Mouse (Mus musculus) limb, embryonic 12.5 days (tissue): ENCODE data around the gene Dkk2. TPM values are rescaled to one million over a fixed set of nuclear protein-coding genes. Genes with fewer than 3 reads are reported as not detected.

ENCODE experiments used
- ATAC-seq: fragments of 200-750 bp; cut with Nextera tagmentation; 2 replicates; pipeline ENCODE4 v1.8.0; 2017; ENCODE audit warnings: low read depth, moderate TSS enrichment; ENCODE audit not compliant: insufficient number of reproducible peaks, insufficient read depth, low FRiP score, low TSS enrichment
- H3K27ac ChIP-seq: fragments of 300-500 bp; sonication (generic); 2 replicates; pipeline ENCODE4 v1.5.1; 2016; ENCODE audit warnings: mild to moderate bottlenecking, moderate library complexity
- H3K27me3 ChIP-seq: fragments of 300-500 bp; sonication (generic); 2 replicates; pipeline ENCODE4 v1.6.1; 2016; ENCODE audit warnings: mild to moderate bottlenecking, moderate library complexity
- H3K36me3 ChIP-seq: fragments of 300-500 bp; sonication (generic); 2 replicates; pipeline ENCODE4 v1.6.1; 2016; ENCODE audit warnings: mild to moderate bottlenecking, moderate library complexity
- H3K4me1 ChIP-seq: fragments of 300-500 bp; sonication (generic); replicated peaks from 2 replicates; pipeline ENCODE4 v1.6.1; 2016
- H3K4me2 ChIP-seq: fragments of 300-500 bp; sonication (generic); 2 replicates; pipeline ENCODE4 v1.6.1; 2016; ENCODE audit warnings: mild to moderate bottlenecking, moderate library complexity
- H3K4me3 ChIP-seq: fragments of 300-500 bp; sonication (generic); replicated peaks from 2 replicates; pipeline ENCODE4 v1.5.1; 2016; ENCODE audit warnings: mild to moderate bottlenecking
- H3K9ac ChIP-seq: fragments of 300-500 bp; sonication (generic); replicated peaks from 2 replicates; pipeline ENCODE4 v1.6.1; 2016; ENCODE audit warnings: mild to moderate bottlenecking, moderate library complexity
- H3K9me3 ChIP-seq: fragments of 300-500 bp; sonication (generic); 2 replicates; pipeline ENCODE4 v1.6.1; 2016; ENCODE audit warnings: mild to moderate bottlenecking, moderate library complexity
- WGBS: fragments of 180-500 bp; shearing (Covaris S2); methylation state at CpG from one replicate; pipeline ENCODE4 v1.1.7; 2016; 5-methylcytosine and 5-hydroxymethylcytosine counted together
- polyA plus RNA-seq: library from polyadenylated mRNA; unstranded; fragments of >200 nt; fragmentation: Nextera tagmentation; extraction: Ambion mirVana; gene quantifications from 2 replicates; pipeline ENCODE4 v1.2.1, GENCODE M21; 2016

Dkk2 gene
- polyA plus RNA-seq, 1 experiment from 2014 or later, result 30.4 TPM

DNA sequence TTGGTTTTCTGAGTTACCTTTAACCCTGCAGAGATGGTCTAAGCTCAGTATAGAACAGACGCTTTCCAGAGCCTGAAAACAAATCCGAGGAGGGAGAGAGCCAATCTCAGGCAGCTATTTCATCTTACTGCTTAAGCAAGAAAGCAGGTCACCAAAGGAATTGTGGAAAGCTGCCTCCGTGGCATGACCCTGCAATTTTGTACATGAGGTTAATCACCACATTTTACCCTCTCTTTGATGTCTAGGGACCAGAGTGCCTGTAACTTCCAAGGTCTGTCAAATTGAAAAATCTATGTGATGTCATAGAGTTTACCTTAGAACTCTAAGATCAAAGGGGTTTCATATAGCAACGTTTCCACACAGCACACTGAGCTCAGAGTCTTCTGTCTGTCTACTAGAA, 37.5 kb downstream of the Dkk2 start:
- Histone ChIP-seq H3K27me3 (no peaks in the 10 kb centered on the region), H3K4me1 (peaks cover 3% of the 10 kb centered on the region; the same call in 1 of the 2 replicates), H3K4me3 (no peak overlapping the region), H3K36me3 (no peaks in the 10 kb centered on the region), H3K4me2 (no peak overlapping the region), H3K9ac (no peak overlapping the region), H3K27ac (no peak overlapping the region), H3K9me3 (no peaks in the 10 kb centered on the region)
- 11% methylated on average over 4 of the region's 4 CpGs for WGBS
- ATAC-seq, result no peak

DNA sequence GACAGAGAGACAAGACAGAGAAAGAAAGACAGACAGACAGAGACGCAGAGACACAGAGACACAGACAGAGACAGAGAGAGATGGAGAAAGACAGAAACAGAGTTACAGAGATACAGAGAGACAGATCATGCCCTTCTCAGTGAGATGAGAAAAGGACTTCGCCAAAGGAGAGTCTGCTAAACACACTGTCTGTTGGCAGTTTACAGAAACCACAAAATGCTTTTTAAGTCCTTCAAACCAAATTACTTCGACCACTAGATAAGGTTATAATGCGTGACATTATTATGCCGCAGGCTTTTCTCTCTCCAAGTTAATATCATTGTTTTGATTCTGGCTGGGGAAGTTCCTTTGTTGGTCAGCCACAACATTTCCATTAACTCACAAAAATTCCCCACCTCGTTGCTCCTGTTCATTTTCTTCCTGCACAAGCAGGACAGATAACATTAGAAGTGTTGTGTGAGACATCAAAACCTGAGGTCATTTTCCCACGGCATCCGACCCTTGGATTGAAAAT, 40.2 kb downstream of the Dkk2 start:
- 79% methylated on average over 8 of the region's 8 CpGs for WGBS
- no peak for ATAC-seq
- Histone ChIP-seq H3K4me3 (no peak overlapping the region), H3K4me2 (no peak overlapping the region), H3K36me3 (no peaks in the 10 kb centered on the region), H3K27me3 (no peaks in the 10 kb centered on the region), H3K27ac (no peak overlapping the region), H3K9me3 (no peaks in the 10 kb centered on the region), H3K4me1 (peaks cover 6% of the 10 kb centered on the region), H3K9ac (no peak overlapping the region)

DNA sequence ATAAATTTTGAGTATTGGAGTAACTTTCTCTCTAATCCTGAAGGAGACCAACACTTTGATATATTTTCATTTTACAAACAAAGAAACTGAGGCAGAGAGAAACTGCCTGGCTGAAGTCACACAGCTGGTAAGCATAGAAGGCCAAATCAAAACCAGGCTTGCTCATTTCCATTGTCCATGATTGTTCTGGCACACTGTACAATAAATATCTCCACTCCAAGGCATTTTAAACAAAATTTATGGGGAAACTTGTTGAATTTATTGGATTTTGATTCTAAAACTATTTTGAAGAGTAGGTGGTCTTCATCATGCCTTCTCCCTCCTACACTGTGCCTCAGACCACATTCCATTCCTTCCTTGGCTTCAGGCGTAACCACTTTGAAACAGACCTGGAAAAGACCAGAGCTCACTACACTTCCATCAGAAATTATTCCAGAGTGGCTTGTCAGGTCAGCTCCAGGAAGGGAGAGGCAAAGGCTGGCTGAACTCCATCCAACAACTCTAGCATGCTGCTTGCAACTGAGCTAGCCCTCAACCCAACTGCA, 44.7 kb downstream of the Dkk2 start:
- Histone ChIP-seq H3K4me1 (peaks cover 3% of the 10 kb centered on the region; the same call in 1 of the 2 replicates), H3K9me3 (no peaks in the 10 kb centered on the region), H3K9ac (no peak overlapping the region), H3K36me3 (no peaks in the 10 kb centered on the region), H3K27ac (peak overlapping the region; percentile 47; the same call in 1 of the 2 replicates), H3K27me3 (no peaks in the 10 kb centered on the region), H3K4me3 (no peak overlapping the region), H3K4me2 (no peak overlapping the region)
- WGBS, result 46% methylated on average over 1 of the region's 1 CpGs
- peak; percentile 20; the same call in 1 of the 2 replicates for ATAC-seq

DNA sequence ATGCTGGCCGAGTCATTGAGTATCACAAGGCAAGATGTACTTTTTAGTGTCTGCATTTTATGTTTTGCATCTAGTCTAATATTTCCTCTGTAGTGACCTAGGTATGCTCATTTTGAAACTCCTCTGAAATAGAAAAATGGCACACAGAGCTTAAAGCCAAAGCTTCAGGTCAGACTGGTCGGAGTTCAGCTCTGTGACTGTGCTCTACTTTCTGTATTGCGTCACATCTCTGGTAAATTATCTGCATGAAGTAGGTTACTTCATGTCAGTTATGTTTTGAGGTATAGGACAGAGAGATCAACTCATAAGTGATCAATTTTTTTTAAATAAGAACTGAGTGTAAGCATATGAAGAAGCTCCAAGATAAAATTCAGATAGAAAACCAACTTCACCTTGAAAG, 45.7 kb downstream of the Dkk2 start:
- no peaks in the 10 kb centered on the region for H3K27me3 ChIP-seq
- H3K4me2 ChIP-seq, result no peak overlapping the region
- ATAC-seq, result no peak
- H3K36me3 ChIP-seq, result no peaks in the 10 kb centered on the region
- no peak overlapping the region for H3K9ac ChIP-seq
- 87% methylated on average over 3 of the region's 3 CpGs for WGBS
- H3K4me1 ChIP-seq, result peaks cover 3% of the 10 kb centered on the region; the same call in 1 of the 2 replicates
- no peak overlapping the region for H3K27ac ChIP-seq
- no peak overlapping the region for H3K4me3 ChIP-seq
- H3K9me3 ChIP-seq, result no peaks in the 10 kb centered on the region

DNA sequence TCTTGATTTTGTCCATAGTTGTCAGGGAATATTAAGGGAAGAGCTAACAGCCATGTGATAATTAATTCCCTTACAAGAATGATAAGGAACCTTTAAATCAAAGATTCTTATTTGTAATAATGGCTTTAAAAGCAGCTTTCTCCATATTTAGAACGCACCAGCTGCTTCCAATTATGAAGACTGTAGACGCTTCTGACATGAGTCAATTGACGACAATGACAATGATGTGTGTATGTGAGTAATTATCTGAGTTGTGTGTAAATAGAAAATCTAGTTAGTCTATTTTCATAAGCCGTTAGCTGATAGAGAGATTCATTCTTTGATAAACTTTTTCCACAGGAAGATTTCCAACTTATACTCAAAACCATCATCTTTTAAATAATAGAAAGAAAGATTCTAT, 46.8 kb downstream of the Dkk2 start:
- WGBS, result 55% methylated on average over 4 of the region's 4 CpGs
- H3K27ac ChIP-seq, result no peak overlapping the region
- no peak overlapping the region for H3K4me2 ChIP-seq
- no peaks in the 10 kb centered on the region for H3K27me3 ChIP-seq
- no peak overlapping the region for H3K9ac ChIP-seq
- no peak overlapping the region for H3K4me3 ChIP-seq
- H3K4me1 ChIP-seq, result peaks cover 3% of the 10 kb centered on the region; the same call in 1 of the 2 replicates
- H3K36me3 ChIP-seq, result no peaks in the 10 kb centered on the region
- ATAC-seq, result no peak
- no peaks in the 10 kb centered on the region for H3K9me3 ChIP-seq

GRCm38 (mm10) chr3:132134502-132134901, 49.4 kb downstream of the Dkk2 start:
- H3K27me3 ChIP-seq, result no peaks in the 10 kb centered on the region
- no peaks in the 10 kb centered on the region for H3K9me3 ChIP-seq
- no peak overlapping the region for H3K4me2 ChIP-seq
- no peak overlapping the region for H3K27ac ChIP-seq
- peaks cover 9% of the 10 kb centered on the region; the same call in 1 of the 2 replicates for H3K4me1 ChIP-seq
- H3K36me3 ChIP-seq, result no peaks in the 10 kb centered on the region
- no peak overlapping the region for H3K4me3 ChIP-seq
- 77% methylated on average over 1 of the region's 1 CpGs for WGBS
- ATAC-seq, result no peak
- H3K9ac ChIP-seq, result no peak overlapping the region

GRCm38 (mm10) chr3:132137802-132138378, 52.8 kb downstream of the Dkk2 start:
- Histone ChIP-seq H3K9ac (no peak overlapping the region), H3K27me3 (no peaks in the 10 kb centered on the region), H3K27ac (no peak overlapping the region), H3K4me2 (no peak overlapping the region), H3K9me3 (no peaks in the 10 kb centered on the region), H3K4me3 (no peak overlapping the region), H3K4me1 (peaks cover 12% of the 10 kb centered on the region; the same call in 1 of the 2 replicates), H3K36me3 (no peaks in the 10 kb centered on the region)
- ATAC-seq, result no peak
- 74% methylated on average over 11 of the region's 11 CpGs for WGBS

DNA sequence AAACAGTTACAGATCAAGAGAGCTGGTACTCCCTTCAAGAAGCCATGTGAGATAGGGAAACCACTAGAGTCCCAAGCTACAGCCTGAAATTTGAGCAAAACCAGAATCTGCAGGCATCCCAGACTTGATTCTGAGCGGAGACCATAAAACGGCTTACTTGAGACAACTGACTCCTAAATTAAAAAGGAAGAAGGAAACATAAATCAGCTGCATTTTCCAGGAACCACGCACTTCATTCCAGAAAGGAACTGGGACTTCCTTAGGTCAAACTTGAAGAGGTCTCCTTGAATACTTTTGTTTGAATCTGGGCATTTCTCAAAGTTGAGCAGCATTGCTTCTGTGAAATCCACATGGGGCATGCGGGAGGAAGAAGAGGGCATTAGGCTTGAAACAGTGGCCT, 55.9 kb downstream of the Dkk2 start:
- no peak overlapping the region for H3K27ac ChIP-seq
- H3K4me2 ChIP-seq, result no peak overlapping the region
- ATAC-seq, result no peak
- no peak overlapping the region for H3K9ac ChIP-seq
- WGBS, result 27% methylated on average over 4 of the region's 4 CpGs
- H3K9me3 ChIP-seq, result no peaks in the 10 kb centered on the region
- peaks cover 15% of the 10 kb centered on the region; the same call in 1 of the 2 replicates for H3K4me1 ChIP-seq
- no peaks in the 10 kb centered on the region for H3K36me3 ChIP-seq
- no peak overlapping the region for H3K4me3 ChIP-seq
- no peaks in the 10 kb centered on the region for H3K27me3 ChIP-seq

GRCm38 (mm10) chr3:132149446-132150025, 64.4 kb downstream of the Dkk2 start:
- Histone ChIP-seq H3K36me3 (no peaks in the 10 kb centered on the region), H3K4me3 (no peak overlapping the region), H3K27ac (no peak overlapping the region), H3K9me3 (no peaks in the 10 kb centered on the region), H3K27me3 (no peaks in the 10 kb centered on the region), H3K4me2 (no peak overlapping the region), H3K4me1 (peaks cover 3% of the 10 kb centered on the region; the same call in 1 of the 2 replicates), H3K9ac (no peak overlapping the region)
- no peak for ATAC-seq
- WGBS, result 73% methylated on average over 6 of the region's 6 CpGs

GRCm38 (mm10) chr3:132158817-132159216, 73.7 kb downstream of the Dkk2 start:
- no peak overlapping the region for H3K27ac ChIP-seq
- H3K9ac ChIP-seq, result no peak overlapping the region
- no peaks in the 10 kb centered on the region for H3K9me3 ChIP-seq
- H3K4me1 ChIP-seq, result peaks cover 3% of the 10 kb centered on the region; the same call in 1 of the 2 replicates
- ATAC-seq, result no peak
- no peaks in the 10 kb centered on the region for H3K27me3 ChIP-seq
- 73% methylated on average over 2 of the region's 2 CpGs for WGBS
- no peak overlapping the region for H3K4me2 ChIP-seq
- no peaks in the 10 kb centered on the region for H3K36me3 ChIP-seq
- no peak overlapping the region for H3K4me3 ChIP-seq

DNA sequence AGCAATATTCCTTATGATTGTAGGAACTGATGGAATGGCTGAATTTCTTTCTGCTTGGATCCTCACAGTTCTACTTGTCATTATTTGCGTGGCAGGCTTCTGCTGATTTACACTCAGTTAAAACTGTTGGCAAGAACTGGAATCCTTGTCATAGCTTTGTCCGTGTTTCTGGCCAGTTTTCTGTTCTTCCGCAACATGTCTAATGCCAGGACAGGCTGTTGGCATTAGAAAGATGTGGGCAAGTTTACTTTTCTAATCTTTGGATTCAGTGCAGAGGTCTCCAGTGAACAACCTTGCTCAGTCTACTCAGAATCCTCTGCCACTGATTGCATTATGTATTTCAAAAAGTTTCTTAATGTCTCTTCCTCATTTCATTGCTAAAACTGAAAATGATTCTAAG, 83.8 kb downstream of the Dkk2 start:
- whole genome bisulfite sequencing, result 87% methylated on average over 3 of the region's 3 CpGs
- Histone ChIP-seq H3K4me1 (no peaks in the 10 kb centered on the region), H3K27me3 (no peaks in the 10 kb centered on the region), H3K4me3 (no peak overlapping the region), H3K27ac (no peak overlapping the region), H3K9me3 (no peaks in the 10 kb centered on the region), H3K4me2 (no peak overlapping the region), H3K36me3 (no peaks in the 10 kb centered on the region), H3K9ac (no peak overlapping the region)
- ATAC-seq, result no peak
